ENCODE assay signal across 8 mouse cellular contexts in genomic region chr6:112696056-112696950, GRCm38 (mm10). TPM values are rescaled to one million over a fixed set of nuclear protein-coding genes. Genes with fewer than 3 reads are reported as not detected.
DNase-seq lines count a peak whose midpoint lies in the region; ATAC-seq and TF ChIP-seq lines count a peak whose summit lies in the region.

TSS of gene Rad18 (minus strand) at chr6:112696686.

- peak; percentile 90 for ATAC-seq in heart, embryonic 16.5 days (replicated peaks; ENCODE audit: extremely low read depth, insufficient read depth, low FRiP score)
- ATAC-seq in neural tube, embryonic 15.5 days (ENCODE audit: low FRiP score) = peak; percentile 92

- H3K27me3 ChIP-seq in CH12.LX (replicated peaks) = peaks cover 3% of the 10 kb centered on the region
- H3K27me3 ChIP-seq in forebrain, embryonic 10.5 days (ENCODE audit: poor library complexity, severe bottlenecking) = peaks cover 9% of the 10 kb centered on the region
- 0 out of 2 replicates have a peak, but pooled peaks cover 2% of the 10 kb centered on the region for H3K27me3 ChIP-seq in heart, embryonic 16.5 days (ENCODE audit: control insufficient read depth, insufficient read depth, low read length)
- 0 out of 2 replicates have a peak, but pooled peaks cover 4% of the 10 kb centered on the region for H3K27me3 ChIP-seq in neural tube, embryonic 15.5 days (replicated peaks)

- dilution Hi-C loops in CH12.LX (cut with MboI; ENCODE audit: extremely low pct_ligation_motif_present, extremely low pct_unique_long_range_greater_than_20kb, low sequenced_read_pairs) = no loop called here

- H3K36me3 ChIP-seq in CH12.LX (replicated peaks in 1 of 2; ENCODE audit: control insufficient read depth in 1 of 2, insufficient read depth in 1 of 2, low read length in 1 of 2) = peaks cover 9 to 30% of the 10 kb centered on the region in 2 experiments
- H3K36me3 ChIP-seq in forebrain, embryonic 10.5 days (replicated peaks) = peaks cover 20% of the 10 kb centered on the region
- H3K36me3 ChIP-seq in heart, embryonic 16.5 days (ENCODE audit: control insufficient read depth, insufficient read depth) = no peaks in the 10 kb centered on the region; the same call in 1 of the 2 replicates
- H3K36me3 ChIP-seq in neural tube, embryonic 15.5 days = no peaks in the 10 kb centered on the region

- H3K9ac ChIP-seq in CH12.LX (ENCODE audit: insufficient read depth, low read depth) = peak within 1 kb of the TSS; percentile 64
- H3K9ac ChIP-seq in heart, embryonic 16.5 days (ENCODE audit: low read length) = peak within 1 kb of the TSS; percentile 82
- peak within 1 kb of the TSS; percentile 52 for H3K9ac ChIP-seq in neural tube, embryonic 15.5 days (replicated peaks)

- H3K4me1 ChIP-seq in CH12.LX (ENCODE audit: control insufficient read depth in 1 of 2, insufficient read depth in 2 of 2) = peaks cover 0 to 24% of the 10 kb centered on the region in 2 experiments; a peak in 3 of 4 replicates
- peaks cover 28% of the 10 kb centered on the region for H3K4me1 ChIP-seq in forebrain, embryonic 10.5 days
- peaks cover 6% of the 10 kb centered on the region for H3K4me1 ChIP-seq in heart, embryonic 16.5 days (ENCODE audit: control insufficient read depth, insufficient read depth, low read length)
- H3K4me1 ChIP-seq in neural tube, embryonic 15.5 days = peaks cover 12% of the 10 kb centered on the region

- peak within 1 kb of the TSS; percentile 53 to 78 (median 77) for H3K4me3 ChIP-seq in CH12.LX (replicated peaks in 1 of 3; ENCODE audit: low read depth in 2 of 3, low read length in 2 of 3, poor library complexity in 1 of 3)
- peak within 1 kb of the TSS; percentile 79 for H3K4me3 ChIP-seq in forebrain, embryonic 10.5 days
- peak within 1 kb of the TSS; percentile 81 for H3K4me3 ChIP-seq in heart, embryonic 16.5 days (ENCODE audit: low read length)
- H3K4me3 ChIP-seq in neural tube, embryonic 15.5 days (replicated peaks) = peak within 1 kb of the TSS; percentile 64

- H3K9me3 ChIP-seq in CH12.LX (replicated peaks; ENCODE audit: low read length) = no peaks in the 10 kb centered on the region
- no peaks in the 10 kb centered on the region for H3K9me3 ChIP-seq in forebrain, embryonic 10.5 days
- no peaks in the 10 kb centered on the region for H3K9me3 ChIP-seq in heart, embryonic 16.5 days (replicated peaks; ENCODE audit: control insufficient read depth, low read length)
- H3K9me3 ChIP-seq in neural tube, embryonic 15.5 days (replicated peaks) = no peaks in the 10 kb centered on the region

- TF ChIP-seq CTCF in CH12.LX (conservative IDR thresholded peaks at IDR 0.05 in 1 of 2, IDR thresholded peaks at IDR 0.05 in 1 of 2; ENCODE audit: low read depth in 2 of 2, low read length in 2 of 2) = no peak

- peak within 1 kb of the TSS; percentile 95 for H3K4me2 ChIP-seq in CH12.LX (ENCODE audit: insufficient read depth, low read depth, poor library complexity, severe bottlenecking)
- H3K4me2 ChIP-seq in heart, embryonic 16.5 days (ENCODE audit: low read depth, low read length) = peak within 1 kb of the TSS; percentile 79
- H3K4me2 ChIP-seq in neural tube, embryonic 15.5 days = peak within 1 kb of the TSS; percentile 64

- DNase-seq in CH12.LX (ENCODE audit: extremely low read depth) = peak; percentile 90
- DNase-seq in c-Kit-positive CD71-negative TER-119-negative erythroid progenitor cells, embryonic 14.5 days (ENCODE audit: low read depth) = peak; percentile 77
- peak; percentile 88 for DNase-seq in forebrain, embryonic 10.5 days (ENCODE audit: extremely low spot score, low spot score)
- peak; percentile 83 to 92 for DNase-seq in kidney, postnatal 36 days
- peak; percentile 85 to 86 for DNase-seq in lung, adult 18-20 months
- peak; percentile 90 for DNase-seq in testis, postnatal 14 days (ENCODE audit: low spot score)

- in situ Hi-C loops in CH12.LX (cut with MboI; ENCODE audit: low pct_ligation_motif_present, low pct_unique_long_range_greater_than_20kb, low sequenced_read_pairs) = no loop called here

- peak within 1 kb of the TSS; percentile 66 for H3K27ac ChIP-seq in CH12.LX (ENCODE audit: insufficient read depth, low read depth)
- H3K27ac ChIP-seq in forebrain, embryonic 10.5 days = peak within 1 kb of the TSS; percentile 93
- H3K27ac ChIP-seq in heart, embryonic 16.5 days (ENCODE audit: low read length) = peak within 1 kb of the TSS; percentile 59; the same call in 1 of the 2 replicates
- H3K27ac ChIP-seq in neural tube, embryonic 15.5 days (replicated peaks) = no peak within 1 kb of the TSS

- peaks cover 21% of the 10 kb centered on the region for H3K79me2 ChIP-seq in CH12.LX (replicated peaks; ENCODE audit: control insufficient read depth, extremely low read depth, insufficient read depth, poor library complexity, severe bottlenecking)

- WGBS in forebrain, embryonic 10.5 days = under 1% methylated on average over 77 of the region's 77 CpGs
- WGBS in heart, embryonic 16.5 days = under 1% methylated on average over 77 of the region's 77 CpGs
- under 1% methylated on average over 77 of the region's 77 CpGs for WGBS in neural tube, embryonic 15.5 days

- TF ChIP-seq RAD21 in CH12.LX (IDR thresholded peaks at IDR 0.05; ENCODE audit: low read depth, low read length) = no peak

- TF ChIP-seq POLR2A in CH12.LX (IDR thresholded peaks at IDR 0.05; ENCODE audit: low read depth, low read length) = peak; percentile 93

- TF ChIP-seq EP300 in CH12.LX (IDR thresholded peaks at IDR 0.05; ENCODE audit: low read length) = 0 out of 2 replicates have a peak, but pooled peaks have one; percentile 36

TF ChIP-seq in CH12.LX, 34 proteins besides CTCF, POLR2A, EP300 and RAD21 (continues in another document):
- TF ChIP-seq HCFC1 (IDR thresholded peaks at IDR 0.05; ENCODE audit: low read depth, low read length) (peak; percentile 95), SMC3 (IDR thresholded peaks at IDR 0.05; ENCODE audit: low read depth, low read length) (no peak), USF1 (IDR thresholded peaks at IDR 0.05; ENCODE audit: low read depth, low read length) (no peak), SIN3A (IDR thresholded peaks at IDR 0.05; ENCODE audit: low read length) (peak; percentile 94), GABPA (IDR thresholded peaks at IDR 0.05; ENCODE audit: insufficient replicate concordance, low read depth, low read length) (peak; percentile 36; the same call in 1 of the 2 replicates), ZC3H11A (IDR thresholded peaks at IDR 0.05; ENCODE audit: low read depth, low read length) (no peak), JUND (conservative IDR thresholded peaks at IDR 0.05; ENCODE audit: low read depth, low read length) (peak; percentile 79; the same call in 1 of the 2 replicates), MXI1 (IDR thresholded peaks at IDR 0.05; ENCODE audit: low read depth, low read length) (peak; percentile 87; the same call in 1 of the 2 replicates), MEF2A (IDR thresholded peaks at IDR 0.05; ENCODE audit: borderline replicate concordance, low read depth, low read length) (no peak), BHLHE40 (IDR thresholded peaks at IDR 0.05; ENCODE audit: low read depth, low read length) (no peak), E2F4 (IDR thresholded peaks at IDR 0.05; ENCODE audit: insufficient replicate concordance, low read depth, low read length) (peak; percentile 85; the same call in 1 of the 2 replicates), CHD2 (IDR thresholded peaks at IDR 0.05; ENCODE audit: low read length) (peak; percentile 49; the same call in 1 of the 2 replicates), MAFK (IDR thresholded peaks at IDR 0.05; ENCODE audit: insufficient replicate concordance, low read length) (no peak), ZNF384 (IDR thresholded peaks at IDR 0.05; ENCODE audit: low read depth, low read length) (no peak), UBTF (IDR thresholded peaks at IDR 0.05; ENCODE audit: low read depth, low read length) (no peak), MAX (IDR thresholded peaks at IDR 0.05; ENCODE audit: low read length) (peak; percentile 73), TCF12 (IDR thresholded peaks at IDR 0.05; ENCODE audit: low read depth, low read length) (peak; percentile 55; the same call in 1 of the 2 replicates), CHD1 (IDR thresholded peaks at IDR 0.05; ENCODE audit: low read depth, low read length) (peak; percentile 32; the same call in 1 of the 2 replicates), NRF1 (IDR thresholded peaks at IDR 0.05; ENCODE audit: low read depth, low read length) (peak; percentile 69), ZMIZ1 (IDR thresholded peaks at IDR 0.05; ENCODE audit: low read depth, low read length) (peak; percentile 75; the same call in 1 of the 2 replicates), MYC (IDR thresholded peaks at IDR 0.05; ENCODE audit: low read depth, low read length) (0 out of 2 replicates have a peak, but pooled peaks have one; percentile 35), NELFE (IDR thresholded peaks at IDR 0.05; ENCODE audit: low read depth, low read length) (peak; percentile 72), ZKSCAN1 (IDR thresholded peaks at IDR 0.05; ENCODE audit: borderline replicate concordance, low read depth, low read length) (no peak), KAT2A (IDR thresholded peaks at IDR 0.05; ENCODE audit: insufficient replicate concordance, low read length) (peak; percentile 93; the same call in 1 of the 2 replicates), TBP (conservative IDR thresholded peaks at IDR 0.05; ENCODE audit: low read depth, low read length) (peak; percentile 8; the same call in 1 of the 2 replicates), POLR2AphosphoS2 (IDR thresholded peaks at IDR 0.05; ENCODE audit: low read depth, low read length) (peak; percentile 74; the same call in 1 of the 2 replicates), RCOR1 (conservative IDR thresholded peaks at IDR 0.05; ENCODE audit: low read depth, low read length) (no peak), MAZ (IDR thresholded peaks at IDR 0.05; ENCODE audit: low read depth, low read length) (no peak), IRF4 (IDR thresholded peaks at IDR 0.05; ENCODE audit: low read depth, low read length) (peak; percentile 27; the same call in 1 of the 2 replicates), ELF1 (IDR thresholded peaks at IDR 0.05; ENCODE audit: low read depth, low read length) (peak; percentile 68), PAX5 (IDR thresholded peaks at IDR 0.05; ENCODE audit: low read length) (no peak), JUN (IDR thresholded peaks at IDR 0.05; ENCODE audit: insufficient read depth, low read depth, low read length) (peak; percentile 68), USF2 (conservative IDR thresholded peaks at IDR 0.05; ENCODE audit: low read depth, low read length) (no peak)

RNA-seq across cellular contexts. Expression of gene Rad18, which starts in this region (rescaled TPM):
- 20.0 and 21.1 TPM in 2 replicates for total RNA-seq in CH12.LX (2012; rRNA removed)
- 31.3 and 37.1 TPM in 2 replicates for total RNA-seq in CH12.LX (2014; rRNA removed)
- polyA plus RNA-seq in CH12.LX (2012; ENCODE audit: insufficient read length, low read depth) = 30.3 and 37.7 TPM in 2 replicates
- polyA plus RNA-seq in forebrain, embryonic 10.5 days (2016; fragmentation: Nextera tagmentation; extraction: Ambion mirVana) = 64.2 and 65.6 TPM in 2 replicates
- 19.5 and 20.4 TPM in 2 replicates for polyA plus RNA-seq in heart, embryonic 16.5 days (2015; fragmentation: Nextera tagmentation; extraction: Ambion mirVana)
- 13.9 and 19.4 TPM in 2 replicates for polyA plus RNA-seq in neural tube, embryonic 15.5 days (2015; fragmentation: Nextera tagmentation; extraction: Ambion mirVana)
